In genomic region chr17:50428004-50428560, GRCm38 (mm10) we compare ENCODE assay signal across 13 mouse cellular contexts.
DNase-seq lines count a peak whose midpoint lies in the region; ATAC-seq and TF ChIP-seq lines count a peak whose summit lies in the region.
"Had no signal": no experiment of that assay in that cellular context is flagged by ENCODE, and none has a peak within 500 bp of the region (broad histone marks: within the 10 kb centered on the region; RNA-seq: fewer than 3 reads in every experiment).

No protein-coding gene starts in this region.

- 0 out of 2 replicates have a peak, but pooled peaks cover 2% of the 10 kb centered on the region for H3K27me3 ChIP-seq in heart, embryonic 11.5 days (ENCODE audit: control insufficient read depth, insufficient read depth, low read length)
- H3K27me3 ChIP-seq in forebrain, embryonic 16.5 days (replicated peaks; ENCODE audit: control insufficient read depth, insufficient read depth, low read length): no peaks in the 10 kb centered on the region
- no peaks in the 10 kb centered on the region for H3K27me3 ChIP-seq in midbrain, embryonic 11.5 days (ENCODE audit: control insufficient read depth, insufficient read depth, low read length)

- TF ChIP-seq CTCF in left cerebral cortex, adult 2 months (IDR thresholded peaks at IDR 0.05): no peak

- no peak overlapping the region for H3K9ac ChIP-seq in heart, embryonic 11.5 days (ENCODE audit: low read depth, low read length)
- 0 out of 2 replicates have a peak overlapping the region, but pooled peaks have one; percentile 23 for H3K9ac ChIP-seq in forebrain, embryonic 16.5 days (replicated peaks; ENCODE audit: low read depth, low read length)
- H3K9ac ChIP-seq in midbrain, embryonic 11.5 days (ENCODE audit: low read length): peak overlapping the region; percentile 39; the same call in 1 of the 2 replicates
- H3K9ac ChIP-seq: liver, embryonic 13.5 days had no signal

- intact Hi-C loops in heart, postnatal 14 days (cut with DNase I): no loop called here
- intact Hi-C loops in left cerebral cortex, adult 2 months (cut with DNase I): no loop called here

- DNase-seq in heart, postnatal 14 days: no peak
- peak; percentile 49 for DNase-seq in ES-CJ7 (ENCODE audit: low read depth, low spot score)
- peak; percentile 89 for DNase-seq in midbrain, embryonic 11.5 days (ENCODE audit: low spot score, missing footprints)
- no peak for DNase-seq in thymus, postnatal 36 days
- no peak for DNase-seq in left cerebral cortex, adult 2 months (ENCODE audit: extremely low spot score in 1 of 2, low spot score in 2 of 2)
- no peak for DNase-seq in cerebellum, adult 11-12 months
- DNase-seq: cerebellum, adult 9-11 months; heart, adult 2 months; kidney, adult 8-10 months; liver, embryonic 13.5 days; thymus, postnatal 4 days had no signal

- no peaks in the 10 kb centered on the region for H3K4me1 ChIP-seq in heart, embryonic 11.5 days (ENCODE audit: control insufficient read depth, insufficient read depth, low read length)
- peaks cover 12% of the 10 kb centered on the region for H3K4me1 ChIP-seq in forebrain, embryonic 16.5 days (replicated peaks; ENCODE audit: control insufficient read depth, insufficient read depth, low read length)
- H3K4me1 ChIP-seq in midbrain, embryonic 11.5 days (ENCODE audit: control insufficient read depth, insufficient read depth, low read length): peaks cover 12% of the 10 kb centered on the region

- 49% methylated on average over 5 of the region's 5 CpGs for WGBS in heart, embryonic 11.5 days (ENCODE audit: insufficient replicate concordance)
- 27% methylated on average over 5 of the region's 5 CpGs for WGBS in forebrain, embryonic 16.5 days
- 24% methylated on average over 5 of the region's 5 CpGs for WGBS in midbrain, embryonic 11.5 days

- no peak overlapping the region for H3K27ac ChIP-seq in heart, embryonic 11.5 days (ENCODE audit: low read depth, low read length)
- H3K27ac ChIP-seq in forebrain, embryonic 16.5 days (ENCODE audit: low read length): peak overlapping the region; percentile 83
- H3K27ac ChIP-seq in midbrain, embryonic 11.5 days (ENCODE audit: low read depth, low read length): peak overlapping the region; percentile 42; the same call in 1 of the 2 replicates
- no peak overlapping the region for H3K27ac ChIP-seq in left cerebral cortex, adult 2 months
- H3K27ac ChIP-seq: heart, adult 2 months; liver, embryonic 13.5 days had no signal

- no peak overlapping the region for H3K4me3 ChIP-seq in heart, embryonic 11.5 days (ENCODE audit: low read depth, low read length)
- no peak overlapping the region for H3K4me3 ChIP-seq in forebrain, embryonic 16.5 days (replicated peaks; ENCODE audit: low read length)
- no peak overlapping the region for H3K4me3 ChIP-seq in midbrain, embryonic 11.5 days (ENCODE audit: low read depth, low read length)
- no peak overlapping the region for H3K4me3 ChIP-seq in left cerebral cortex, adult 2 months
- H3K4me3 ChIP-seq: heart, adult 2 months; liver, embryonic 13.5 days had no signal

- peak overlapping the region; percentile 17; the same call in 1 of the 2 replicates for H3K4me2 ChIP-seq in heart, embryonic 11.5 days
- no peak overlapping the region for H3K4me2 ChIP-seq in forebrain, embryonic 16.5 days (ENCODE audit: low read length)
- peak overlapping the region; percentile 38; the same call in 1 of the 2 replicates for H3K4me2 ChIP-seq in midbrain, embryonic 11.5 days
- H3K4me2 ChIP-seq: liver, embryonic 13.5 days had no signal

- ATAC-seq in heart, embryonic 11.5 days (replicated peaks; ENCODE audit: insufficient number of reproducible peaks, low FRiP score, low TSS enrichment): no peak
- peak; percentile 60 for ATAC-seq in forebrain, embryonic 16.5 days
- peak; percentile 63 for ATAC-seq in midbrain, embryonic 11.5 days (ENCODE audit: low FRiP score)

- no peaks in the 10 kb centered on the region for H3K9me3 ChIP-seq in heart, embryonic 11.5 days (replicated peaks; ENCODE audit: control insufficient read depth, low read length)
- H3K9me3 ChIP-seq in forebrain, embryonic 16.5 days (ENCODE audit: control insufficient read depth, low read length): no peaks in the 10 kb centered on the region
- H3K9me3 ChIP-seq in midbrain, embryonic 11.5 days (ENCODE audit: control insufficient read depth, low read length): no peaks in the 10 kb centered on the region
- H3K9me3 ChIP-seq: liver, embryonic 13.5 days had no signal

- H3K36me3 ChIP-seq in heart, embryonic 11.5 days (ENCODE audit: control insufficient read depth, insufficient read depth, low read length): no peaks in the 10 kb centered on the region
- H3K36me3 ChIP-seq in forebrain, embryonic 16.5 days (ENCODE audit: control insufficient read depth, insufficient read depth): no peaks in the 10 kb centered on the region
- no peaks in the 10 kb centered on the region for H3K36me3 ChIP-seq in midbrain, embryonic 11.5 days (ENCODE audit: control insufficient read depth, insufficient read depth, low read length)
- H3K36me3 ChIP-seq: liver, embryonic 13.5 days had no signal

Comparison
In these comparisons a context has a peak if more than half of its experiments do, and no peak if none do; other contexts are left out.
1. H3K27ac ChIP-seq: peak in forebrain, embryonic 16.5 days (single experiment) and midbrain, embryonic 11.5 days (single experiment); none in heart, embryonic 11.5 days (single experiment) and left cerebral cortex, adult 2 months (single experiment).
2. DNase-seq: peak in ES-CJ7 (single experiment) and midbrain, embryonic 11.5 days (single experiment); none in heart, postnatal 14 days (0 of 2), thymus, postnatal 36 days (0 of 2), left cerebral cortex, adult 2 months (0 of 2) and cerebellum, adult 11-12 months (single experiment).